Mouse (Mus musculus) olfactory bulb, adult 2 months (tissue): ENCODE measurements around the gene Ubl3. TPM values are rescaled to one million over a fixed set of nuclear protein-coding genes. Genes with fewer than 3 reads are reported as not detected.

Experiments
- H3K27ac ChIP-seq: fragments of 200-500 bp; 2 replicates; pipeline ENCODE4 v1.5.1; 2012; ENCODE audit warnings: low read depth, low read length; ENCODE audit not compliant: insufficient read depth
- H3K4me1 ChIP-seq: fragments of 200-500 bp; 2 replicates; pipeline ENCODE4 v1.6.1; 2012; ENCODE audit warnings: low read length; ENCODE audit not compliant: control insufficient read depth, insufficient read depth
- H3K4me3 ChIP-seq: fragments of 200-500 bp; 2 replicates; pipeline ENCODE4 v1.5.1; 2012; ENCODE audit warnings: mild to moderate bottlenecking, low read depth, low read length, moderate library complexity; ENCODE audit not compliant: insufficient read depth
- CTCF ChIP-seq: fragments of 200-500 bp; IDR thresholded peaks from 2 replicates; pipeline ENCODE4 v1.5.1; 2012; ENCODE audit warnings: low read depth, mild to moderate bottlenecking, low read length, moderate library complexity; ENCODE audit not compliant: insufficient read depth
- POLR2A ChIP-seq: fragments of 200-500 bp; IDR thresholded peaks from 2 replicates; pipeline ENCODE4 v1.6.1; 2012; ENCODE audit warnings: mild to moderate bottlenecking, low read depth, low read length, moderate library complexity; ENCODE audit not compliant: insufficient read depth
- WGBS: fragments of 180-500 bp; shearing (Covaris S2); methylation state at CpG from one replicate; pipeline ENCODE4 v1.1.7; 2018; 5-methylcytosine and 5-hydroxymethylcytosine counted together
- polyA plus RNA-seq: library from polyadenylated mRNA; stranded (reverse); fragments of >200 nt; gene quantifications from 2 replicates; pipeline ENCODE4 v1.2.4, GENCODE M21; 2012; ENCODE audit warnings: low replicate concordance; ENCODE audit not compliant: missing spikeins, insufficient read depth, insufficient read length

Gene Ubl3
- polyA plus RNA-seq, 1 experiment: not detected

DNA sequence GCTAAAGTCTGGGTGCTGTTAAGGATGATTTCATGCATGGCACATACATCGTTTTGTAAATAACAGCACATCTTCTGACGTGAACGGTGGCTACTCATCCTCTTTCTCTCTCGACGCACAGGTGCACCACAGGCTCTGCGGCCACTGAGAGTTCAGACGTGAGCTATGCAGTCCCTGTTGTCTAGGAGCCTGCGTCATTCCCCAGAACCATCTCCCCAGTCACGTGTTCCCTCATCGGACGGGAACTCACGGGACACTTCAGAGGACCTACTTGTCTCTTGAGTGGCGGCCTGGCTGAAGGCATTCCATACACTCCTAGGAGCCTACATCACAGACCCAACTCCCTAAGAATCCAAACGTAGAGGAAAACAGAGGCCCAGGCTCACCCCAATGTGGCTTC, 1.1 kb upstream of the Ubl3 start:
- H3K4me1 ChIP-seq: peaks cover 5% of the 10 kb centered on the region
- H3K4me3 ChIP-seq: no peak overlapping the region
- H3K27ac ChIP-seq: no peak overlapping the region
- 68% methylated on average over 14 of the region's 14 CpGs for WGBS
- TF ChIP-seq CTCF (no peak), POLR2A (no peak)

DNA sequence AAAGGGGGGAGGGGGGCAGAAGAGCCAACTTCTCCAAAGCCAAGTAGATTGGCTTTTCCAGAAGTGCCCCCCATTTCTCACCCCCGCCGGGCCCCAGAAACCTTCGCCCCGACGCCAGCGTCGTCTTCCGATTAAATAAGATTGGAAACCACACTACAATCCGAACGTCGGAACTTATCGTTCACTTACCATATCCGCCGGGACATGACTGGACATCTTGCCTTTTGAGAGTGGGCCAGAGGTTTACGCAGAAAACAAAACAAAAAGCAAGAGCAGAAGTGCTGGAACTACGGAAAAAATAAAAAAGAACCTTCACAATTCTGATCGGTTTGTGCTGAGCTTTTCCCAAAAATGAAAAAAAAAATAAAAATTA, 839 bp downstream of the Ubl3 start:
- Histone ChIP-seq H3K4me3 (peak overlapping the region; percentile 83), H3K27ac (peak overlapping the region; percentile 80), H3K4me1 (peaks cover 13% of the 10 kb centered on the region)
- TF ChIP-seq POLR2A (no peak), CTCF (no peak)
- under 1% methylated on average over 17 of the region's 17 CpGs for WGBS

DNA sequence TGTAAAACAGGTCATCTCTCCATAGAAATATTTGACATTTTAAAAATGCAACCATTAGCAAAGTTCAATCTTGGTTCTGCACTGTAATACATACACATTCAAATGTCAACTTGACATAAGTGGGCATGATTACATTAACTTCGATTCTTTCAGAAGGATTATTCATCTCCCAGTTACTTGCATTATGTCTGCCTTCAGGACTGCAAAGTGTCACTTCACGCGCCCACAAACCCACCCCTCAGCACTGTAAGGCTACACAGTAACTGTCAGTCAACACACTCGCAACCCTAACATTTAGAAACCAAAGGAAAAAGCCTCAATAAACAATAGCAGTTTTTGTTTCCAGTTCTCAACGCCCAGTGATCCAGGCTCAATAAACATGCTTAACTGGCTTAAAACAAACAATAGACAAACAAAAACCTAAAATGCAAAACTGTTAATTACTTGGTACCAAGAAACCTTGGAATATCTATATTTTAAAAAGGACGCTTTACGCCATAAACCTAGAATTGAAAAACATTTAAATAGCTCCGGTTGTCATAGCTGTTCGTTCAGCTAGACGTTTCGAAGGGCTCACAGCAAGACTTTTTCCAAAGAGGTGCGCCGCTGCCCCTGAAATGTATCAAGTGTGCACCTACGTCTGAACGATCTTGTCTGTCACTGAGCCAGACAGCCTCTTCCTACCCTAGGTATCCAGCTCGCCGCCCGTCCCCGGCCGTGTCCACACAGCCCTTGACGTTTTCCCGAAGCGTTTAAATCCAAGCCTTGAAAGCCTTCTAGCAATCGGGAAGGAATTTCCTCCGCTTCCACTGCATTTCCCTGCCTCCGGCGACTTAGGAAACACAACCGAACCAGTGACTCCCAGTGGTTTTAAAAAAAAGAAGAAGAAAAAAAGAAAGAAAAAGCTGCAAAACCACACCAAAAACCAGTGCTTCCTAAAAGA, 1.5 kb downstream of the Ubl3 start:
- H3K27ac ChIP-seq: peak overlapping the region; percentile 80
- WGBS: under 1% methylated on average over 28 of the region's 28 CpGs
- peaks cover 13% of the 10 kb centered on the region for H3K4me1 ChIP-seq
- H3K4me3 ChIP-seq: peak overlapping the region; percentile 83
- TF ChIP-seq POLR2A (no peak), CTCF (no peak)

DNA sequence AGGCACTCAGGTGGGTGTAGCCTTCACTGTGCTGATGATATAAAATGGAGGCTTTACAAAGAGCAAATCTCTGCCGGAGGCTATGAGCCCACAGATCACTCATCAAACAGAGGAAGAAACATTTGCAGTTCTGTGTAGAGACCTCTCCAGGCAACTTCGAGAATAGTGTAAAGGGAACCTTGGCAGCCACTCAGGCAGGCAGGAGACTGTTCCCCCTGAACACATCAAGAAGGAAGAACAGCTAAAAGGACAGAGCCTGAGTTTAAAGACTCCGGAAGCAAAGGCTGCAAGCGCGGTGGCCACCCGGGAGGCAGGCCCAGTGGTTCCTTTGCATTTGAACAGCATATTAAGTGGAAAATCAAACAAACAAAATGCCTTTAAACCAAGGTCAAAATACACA, 2.2 kb downstream of the Ubl3 start:
- H3K4me3 ChIP-seq: peak overlapping the region; percentile 68
- H3K27ac ChIP-seq: peak overlapping the region; percentile 53
- no peak for TF ChIP-seq POLR2A
- no peak for TF ChIP-seq CTCF
- H3K4me1 ChIP-seq: peaks cover 14% of the 10 kb centered on the region
- WGBS: under 1% methylated on average over 6 of the region's 6 CpGs

DNA sequence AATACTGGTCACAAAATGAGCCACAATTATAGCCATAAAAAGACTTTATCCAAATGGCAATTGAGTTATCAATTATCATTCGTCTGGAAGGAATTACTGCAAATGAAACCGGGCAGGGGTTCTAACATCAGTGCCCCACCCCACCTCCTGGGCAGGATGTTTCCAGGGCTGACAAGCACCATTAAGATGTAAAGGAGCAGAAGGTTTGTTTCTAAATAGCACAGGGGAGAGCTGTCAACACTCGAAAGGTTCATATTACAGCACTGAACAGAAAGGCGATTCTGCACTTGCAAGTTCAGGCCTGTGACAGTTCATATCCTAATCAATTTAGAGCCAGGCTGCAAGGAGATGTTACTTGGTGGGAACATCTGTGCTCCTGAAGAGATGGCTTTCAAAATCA, 3.3 kb downstream of the Ubl3 start:
- Histone ChIP-seq H3K27ac (0 out of 2 replicates have a peak overlapping the region, but pooled peaks have one; percentile 21), H3K4me1 (peaks cover 14% of the 10 kb centered on the region), H3K4me3 (peak overlapping the region; percentile 36; the same call in 1 of the 2 replicates)
- no peak for TF ChIP-seq CTCF
- 14% methylated on average over 4 of the region's 4 CpGs for WGBS

DNA sequence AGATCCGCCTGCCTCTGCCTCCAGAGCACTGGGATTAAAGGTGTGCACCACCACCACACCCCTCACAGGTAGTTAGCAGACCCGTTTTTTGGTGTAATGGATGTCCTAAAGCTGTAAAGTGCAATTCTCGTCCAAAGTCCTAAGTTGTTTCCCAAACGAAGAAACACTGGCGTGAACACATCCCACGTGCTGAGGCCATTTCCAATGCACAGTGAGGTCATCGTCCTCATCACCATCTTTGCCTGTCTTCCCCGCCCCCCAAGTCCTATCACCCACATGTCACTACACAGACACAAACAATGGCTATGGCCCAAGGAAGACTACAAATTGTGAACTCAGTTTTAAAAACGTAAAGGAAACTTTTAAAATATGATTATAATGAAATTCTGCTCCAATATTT, 4.0 kb downstream of the Ubl3 start:
- 50% methylated on average over 9 of the region's 9 CpGs for WGBS
- TF ChIP-seq CTCF (no peak), POLR2A (no peak)

DNA sequence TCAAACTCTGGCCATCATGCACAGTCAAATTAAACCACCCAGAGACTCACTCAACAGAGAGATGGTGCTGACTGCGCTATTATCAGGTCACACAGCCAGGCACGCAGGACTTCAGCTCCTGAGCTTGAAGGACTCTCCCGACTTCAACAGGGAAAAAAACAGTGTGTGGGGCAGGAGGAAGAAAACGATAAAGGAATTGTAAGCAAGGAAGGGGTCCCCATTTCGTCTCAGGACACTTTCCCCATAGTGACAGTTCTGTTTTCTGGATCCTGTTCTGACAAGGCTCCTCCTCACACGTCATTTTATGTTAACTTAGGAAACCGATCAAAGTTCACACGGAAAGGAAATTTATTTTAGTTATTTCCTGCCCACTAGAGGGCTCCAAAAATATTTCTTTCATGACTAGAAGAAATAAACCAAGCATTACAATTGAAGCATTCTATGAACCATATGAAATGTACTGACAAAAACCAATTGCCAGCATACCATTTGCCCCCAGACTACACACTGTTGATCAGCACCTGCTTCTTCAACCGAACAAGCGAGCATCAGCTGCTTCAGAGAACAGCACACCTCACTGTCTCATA, 4.6 kb downstream of the Ubl3 start:
- H3K27ac ChIP-seq: no peak overlapping the region
- H3K4me1 ChIP-seq: peaks cover 12% of the 10 kb centered on the region
- peak overlapping the region; percentile 30 for H3K4me3 ChIP-seq
- WGBS: 22% methylated on average over 10 of the region's 10 CpGs
- TF ChIP-seq CTCF: no peak
- TF ChIP-seq POLR2A: no peak

More for the DNA sequence above, 4.0 kb downstream of the Ubl3 start:
- H3K27ac ChIP-seq: no peak overlapping the region
- H3K4me1 ChIP-seq: peaks cover 12% of the 10 kb centered on the region
- peak overlapping the region; percentile 30 for H3K4me3 ChIP-seq

DNA sequence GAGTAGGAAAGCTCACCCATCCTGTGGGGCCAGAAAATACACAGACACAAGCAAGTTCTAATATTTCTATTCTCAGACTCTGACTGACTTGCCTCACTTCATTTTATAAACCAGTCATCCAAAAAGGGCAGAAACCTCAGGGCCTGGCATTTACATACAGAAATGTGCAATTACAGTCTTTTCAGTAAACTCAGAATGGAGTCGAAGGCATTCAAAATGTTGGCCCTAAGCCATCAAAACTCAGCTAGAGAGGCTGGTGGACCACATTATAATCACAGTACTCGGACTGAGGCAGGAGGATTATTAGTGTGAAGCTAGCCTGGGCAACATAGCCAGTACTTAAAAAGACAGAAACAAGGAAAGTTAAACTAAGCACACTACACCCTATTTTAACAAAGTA, 5.6 kb downstream of the Ubl3 start:
- WGBS: 14% methylated on average over 2 of the region's 2 CpGs
- H3K4me3 ChIP-seq: no peak overlapping the region

DNA sequence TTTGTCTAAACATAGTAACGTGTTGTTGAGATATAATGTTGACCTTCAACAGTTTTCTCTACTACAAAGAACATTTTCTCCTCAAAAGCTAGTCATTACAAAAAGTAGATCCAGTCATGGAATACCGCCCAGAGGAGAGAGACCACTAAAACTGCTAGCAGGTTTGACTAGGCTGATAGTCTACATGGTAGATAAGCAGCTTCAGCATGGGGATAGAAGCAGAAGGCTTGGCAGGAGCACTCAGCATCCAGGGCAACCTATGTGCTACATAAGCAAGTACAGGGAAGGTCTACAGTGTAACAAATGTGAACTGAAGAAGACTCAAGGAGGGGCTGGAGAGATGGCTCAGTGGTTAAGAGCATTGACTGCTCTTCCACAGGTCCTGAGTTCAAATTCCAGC, 7.9 kb downstream of the Ubl3 start:
- Histone ChIP-seq H3K4me3 (no peak overlapping the region), H3K4me1 (peaks cover 18% of the 10 kb centered on the region), H3K27ac (no peak overlapping the region)
- TF ChIP-seq CTCF (no peak), POLR2A (no peak)
- WGBS: 66% methylated on average over 2 of the region's 2 CpGs

More for the DNA sequence above, 5.6 kb downstream of the Ubl3 start:
- Histone ChIP-seq H3K4me1 (peaks cover 14% of the 10 kb centered on the region), H3K27ac (no peak overlapping the region)
- no peak for TF ChIP-seq CTCF
- TF ChIP-seq POLR2A: no peak
